8 mouse cellular contexts compared by ENCODE assay signal in the genomic region with DNA sequence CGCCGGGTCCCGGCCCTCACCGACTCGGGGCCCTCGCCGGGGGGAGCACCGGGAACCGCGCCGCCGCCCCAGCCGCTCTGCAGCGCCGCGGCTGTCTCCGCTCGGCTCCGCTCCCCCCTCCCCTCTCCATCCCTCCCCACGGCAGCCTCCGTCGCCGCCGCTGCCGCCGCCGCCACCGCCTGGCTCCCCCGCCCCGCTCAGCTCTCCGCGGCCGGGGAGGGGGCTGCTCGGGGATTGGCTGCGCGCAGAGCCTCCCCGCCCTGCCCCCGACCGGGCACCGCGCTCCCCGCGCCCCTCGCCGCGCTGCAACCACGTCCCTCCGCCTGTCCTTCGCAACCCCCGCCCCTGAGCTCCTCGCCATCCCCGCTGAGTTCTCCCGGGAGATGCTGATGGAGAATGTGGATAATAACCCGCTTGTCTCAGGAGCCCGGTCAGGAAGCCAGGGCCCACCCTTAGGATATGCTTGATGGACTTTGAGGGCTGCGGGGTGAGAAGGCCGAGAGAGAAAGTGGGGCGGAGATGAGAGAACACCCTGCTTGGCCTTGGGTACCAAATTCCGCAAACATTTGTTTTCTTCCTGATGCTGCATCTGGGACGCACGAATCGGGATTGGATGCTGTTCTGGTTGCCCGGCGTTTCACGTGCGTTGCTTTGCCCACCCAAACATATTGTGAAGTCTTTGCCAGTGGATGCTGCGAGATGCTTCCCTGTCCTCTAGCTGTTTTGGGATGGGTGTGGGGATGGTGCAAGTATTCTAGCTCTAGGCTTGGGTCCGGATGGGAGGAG. TPM values are rescaled to one million over a fixed set of nuclear protein-coding genes. Genes with fewer than 3 reads are reported as not detected.
A peak's percentile ranks its signal among the peaks of the same experiment; 100 is the strongest.
DNase-seq lines count a peak whose midpoint lies in the region; ATAC-seq and TF ChIP-seq lines count a peak whose summit lies in the region.

A gene (minus strand): TSS at position 162 of the 786 bp plus-strand sequence.

- peaks cover 18% of the 10 kb centered on the region for H3K27me3 ChIP-seq in spleen, adult 2 months (ENCODE audit: control insufficient read depth, insufficient read depth, low read length)
- H3K27me3 ChIP-seq in heart, embryonic 11.5 days (ENCODE audit: control insufficient read depth, insufficient read depth, low read length), result peaks cover 43% of the 10 kb centered on the region
- H3K27me3 ChIP-seq in liver, embryonic 16.5 days (ENCODE audit: control insufficient read depth, insufficient read depth, low read depth, low read length), result peaks cover 53% of the 10 kb centered on the region

- WGBS in spleen, adult 2 months, result 3% methylated on average over 52 of the region's 68 CpGs
- 2% methylated on average over 47 of the region's 68 CpGs for WGBS in heart, embryonic 11.5 days (ENCODE audit: insufficient replicate concordance)
- under 1% methylated on average over 53 of the region's 68 CpGs for WGBS in liver, embryonic 16.5 days (ENCODE audit: insufficient replicate concordance)

- peak within 1 kb of the TSS; percentile 98 for H3K4me2 ChIP-seq in heart, embryonic 11.5 days
- H3K4me2 ChIP-seq in liver, embryonic 16.5 days (ENCODE audit: low read depth, low read length), result peak within 1 kb of the TSS; percentile 53

- DNase-seq in spleen, adult 2 months (ENCODE audit: low read depth in 1 of 2, low spot score in 2 of 2), result peak in 1 of 2 experiments; percentile 12
- DNase-seq in spleen, adult 12 weeks (ENCODE audit: low spot score), result no peak
- peak; percentile 70 for DNase-seq in embryo, embryonic 10.5 days (ENCODE audit: low spot score)
- peak; percentile 44 for DNase-seq in kidney, postnatal 10 days
- peak; percentile 44 for DNase-seq in ovary, postnatal 36 days (ENCODE audit: low spot score)
- no peak for DNase-seq in c-Kit-positive CD71-positive TER-119-positive erythroid progenitor cells, embryonic 14.5 days (ENCODE audit: low spot score)

- H3K9ac ChIP-seq in heart, embryonic 11.5 days (ENCODE audit: low read depth, low read length), result peak within 1 kb of the TSS; percentile 50; the same call in 1 of the 2 replicates
- H3K9ac ChIP-seq in liver, embryonic 16.5 days (ENCODE audit: low read depth, low read length), result no peak within 1 kb of the TSS

- no peak for TF ChIP-seq POLR2A in spleen, adult 2 months (IDR thresholded peaks at IDR 0.05; ENCODE audit: low read depth, low read length)

- ATAC-seq in heart, embryonic 11.5 days (replicated peaks; ENCODE audit: insufficient number of reproducible peaks, low FRiP score, low TSS enrichment), result peak; percentile 27; the same call in 1 of the 2 replicates
- ATAC-seq in liver, embryonic 16.5 days (ENCODE audit: low read depth), result no peak

- peak within 1 kb of the TSS; percentile 61 for H3K4me3 ChIP-seq in spleen, adult 2 months (ENCODE audit: extremely low read depth, insufficient read depth, insufficient read length)
- H3K4me3 ChIP-seq in heart, embryonic 11.5 days (ENCODE audit: low read depth, low read length), result peak within 1 kb of the TSS; percentile 64
- peak within 1 kb of the TSS; percentile 45 for H3K4me3 ChIP-seq in liver, embryonic 16.5 days (ENCODE audit: low read depth, low read length)

- no peak within 1 kb of the TSS for H3K27ac ChIP-seq in spleen, adult 2 months (ENCODE audit: insufficient read depth, low read length)
- no peak within 1 kb of the TSS for H3K27ac ChIP-seq in heart, embryonic 11.5 days (ENCODE audit: low read depth, low read length)
- H3K27ac ChIP-seq in liver, embryonic 16.5 days (ENCODE audit: low read length), result no peak within 1 kb of the TSS

- no peak for TF ChIP-seq CTCF in spleen, adult 2 months (IDR thresholded peaks at IDR 0.05; ENCODE audit: extremely low read depth, insufficient read depth, insufficient read length, insufficient replicate concordance)

- peaks cover 5% of the 10 kb centered on the region; the same call in 1 of the 2 replicates for H3K4me1 ChIP-seq in spleen, adult 2 months (ENCODE audit: control insufficient read depth, insufficient read depth, insufficient read length)
- H3K4me1 ChIP-seq in heart, embryonic 11.5 days (ENCODE audit: control insufficient read depth, insufficient read depth, low read length), result peaks cover 10% of the 10 kb centered on the region
- no peaks in the 10 kb centered on the region; the same call in 1 of the 2 replicates for H3K4me1 ChIP-seq in liver, embryonic 16.5 days (ENCODE audit: control insufficient read depth, low read depth, low read length)

- no peaks in the 10 kb centered on the region for H3K36me3 ChIP-seq in spleen, adult 2 months (ENCODE audit: control insufficient read depth, insufficient read depth, low read length)
- H3K36me3 ChIP-seq in heart, embryonic 11.5 days (ENCODE audit: control insufficient read depth, insufficient read depth, low read length), result no peaks in the 10 kb centered on the region
- no peaks in the 10 kb centered on the region for H3K36me3 ChIP-seq in liver, embryonic 16.5 days (ENCODE audit: control insufficient read depth, insufficient read depth)

- no peaks in the 10 kb centered on the region for H3K9me3 ChIP-seq in heart, embryonic 11.5 days (replicated peaks; ENCODE audit: control insufficient read depth, low read length)
- H3K9me3 ChIP-seq in liver, embryonic 16.5 days (replicated peaks; ENCODE audit: control insufficient read depth, low read length), result no peaks in the 10 kb centered on the region

RNA-seq across cellular contexts. Expression of the gene that starts here (rescaled TPM):
- 0.06 and 0.15 TPM in 2 replicates for polyA plus RNA-seq in spleen, adult 2 months (2012; rRNA removed)
- polyA plus RNA-seq in heart, embryonic 11.5 days (2014; fragmentation: Nextera tagmentation; extraction: Ambion mirVana), result 0.23 and 0.25 TPM in 2 replicates
- polyA plus RNA-seq in liver, embryonic 16.5 days (2015; fragmentation: Nextera tagmentation; extraction: Ambion mirVana), result not detected in 2 replicates

Comparison
In these comparisons a context has a peak if more than half of its experiments do, and no peak if none do; other contexts are left out.
1. Peak in ATAC-seq, H3K4me3 ChIP-seq, H3K9ac ChIP-seq and H3K4me2 ChIP-seq in heart, embryonic 11.5 days; RNA of the gene not detected or under 1 TPM.
2. DNase-seq: peak in embryo, embryonic 10.5 days (single experiment), kidney, postnatal 10 days (single experiment) and ovary, postnatal 36 days (single experiment); none in spleen, adult 12 weeks (single experiment) and c-Kit-positive CD71-positive TER-119-positive erythroid progenitor cells, embryonic 14.5 days (single experiment).
3. Peak in every context shown above with its lines, with median percentiles within 50 percentile points of each other: H3K4me3 ChIP-seq.